Mouse (Mus musculus): ENCODE measurements around the gene Fgf23. TPM values are rescaled to one million over a fixed set of nuclear protein-coding genes. Genes with fewer than 3 reads are reported as not detected.

Fgf23 gene
- polyA plus RNA-seq, 1 experiment from 2014 or later: not detected

DNA sequence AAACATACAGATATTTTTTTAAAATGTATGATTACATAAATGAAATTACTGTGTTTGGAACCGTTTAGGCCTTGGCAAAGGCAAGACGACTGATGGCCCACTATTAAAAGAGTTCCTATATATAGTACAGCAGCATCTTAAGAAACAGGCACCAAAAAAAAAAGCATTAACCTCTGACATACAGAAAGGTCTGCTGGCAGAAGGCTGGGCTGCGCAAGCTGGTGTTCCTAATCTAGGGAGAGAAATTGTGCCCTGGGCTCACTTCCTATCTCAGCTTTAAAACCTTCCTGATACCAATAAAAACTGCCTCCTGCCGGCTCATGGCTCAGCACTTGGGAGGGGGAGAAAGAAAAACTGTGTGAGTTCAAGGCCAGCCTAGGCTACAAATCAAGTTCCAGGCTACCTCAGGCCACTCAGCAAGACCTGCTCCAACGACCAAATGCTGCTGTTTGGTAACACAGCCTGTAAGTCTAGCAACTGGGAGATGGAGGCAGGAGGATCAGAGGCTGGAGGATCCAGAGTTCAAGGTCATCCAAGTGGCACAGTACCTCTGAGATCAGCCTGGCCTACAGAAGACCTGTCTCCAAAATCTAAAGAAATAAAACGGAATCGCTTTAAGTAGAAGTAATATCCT is 31.8 kb downstream of the Fgf23 start:
- no peaks in the 10 kb centered on the region for H3K9me3 ChIP-seq (ENCODE audit: low read depth, low read length)
- 79% methylated on average over 7 of the region's 7 CpGs for WGBS
- ATAC-seq (ENCODE audit: insufficient read depth) (no peak), DNase-seq (no peak)
- no peak overlapping the region for H3K4me3 ChIP-seq (ENCODE audit: low read depth, low read length)
- peaks cover 6% of the 10 kb centered on the region; the same call in 1 of the 2 replicates for H3K4me1 ChIP-seq (ENCODE audit: insufficient read depth)
- H3K9ac ChIP-seq: no peak overlapping the region
- H3K36me3 ChIP-seq (ENCODE audit: insufficient read depth): 0 out of 2 replicates have a peak, but pooled peaks cover 5% of the 10 kb centered on the region
- H3K27ac ChIP-seq (ENCODE audit: low read depth): no peak overlapping the region
- no peaks in the 10 kb centered on the region for H3K27me3 ChIP-seq (ENCODE audit: insufficient read depth, low read length)
- no peak overlapping the region for H3K4me2 ChIP-seq
- no peak for TF ChIP-seq CTCF (IDR thresholded peaks at IDR 0.05; ENCODE audit: low read depth)

DNA sequence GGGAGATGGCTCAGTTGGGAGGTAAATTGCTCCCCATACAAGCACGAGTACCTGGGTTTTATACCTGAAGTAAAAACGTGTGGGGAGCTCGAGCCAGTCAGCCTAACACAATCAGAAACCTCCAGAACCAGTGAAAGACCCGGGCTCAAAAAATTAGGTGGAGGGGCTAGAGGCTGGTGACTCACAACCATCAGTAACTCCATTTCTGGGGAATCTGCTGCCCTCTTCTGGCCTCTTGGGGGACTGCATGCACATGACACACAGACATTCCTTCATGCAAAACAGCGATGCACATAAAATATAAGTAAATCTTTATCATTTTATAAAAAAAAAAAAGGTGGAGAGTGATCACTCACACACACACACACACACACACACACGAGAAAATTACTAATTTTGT is 32.4 kb downstream of the Fgf23 start:
- Histone ChIP-seq H3K27me3 (ENCODE audit: insufficient read depth, low read length) (no peaks in the 10 kb centered on the region), H3K4me2 (no peak overlapping the region), H3K9ac (no peak overlapping the region), H3K9me3 (ENCODE audit: low read depth, low read length) (no peaks in the 10 kb centered on the region), H3K4me3 (ENCODE audit: low read depth, low read length) (no peak overlapping the region), H3K36me3 (ENCODE audit: insufficient read depth) (0 out of 2 replicates have a peak, but pooled peaks cover 5% of the 10 kb centered on the region), H3K27ac (ENCODE audit: low read depth) (no peak overlapping the region), H3K4me1 (ENCODE audit: insufficient read depth) (peaks cover 6% of the 10 kb centered on the region; the same call in 1 of the 2 replicates)
- TF ChIP-seq CTCF (IDR thresholded peaks at IDR 0.05; ENCODE audit: low read depth): peak; percentile 72
- WGBS: 59% methylated on average over 6 of the region's 6 CpGs
- ATAC-seq (ENCODE audit: insufficient read depth) (no peak), DNase-seq (peak; percentile 67)

- ATAC-seq (ENCODE audit: insufficient read depth) (no peak), DNase-seq (no peak)
- Histone ChIP-seq H3K27ac (ENCODE audit: low read depth) (no peak overlapping the region), H3K4me1 (ENCODE audit: insufficient read depth) (peaks cover 6% of the 10 kb centered on the region; the same call in 1 of the 2 replicates), H3K9ac (no peak overlapping the region), H3K4me2 (no peak overlapping the region), H3K27me3 (ENCODE audit: insufficient read depth, low read length) (no peaks in the 10 kb centered on the region), H3K4me3 (ENCODE audit: low read depth, low read length) (no peak overlapping the region), H3K36me3 (ENCODE audit: insufficient read depth) (no peaks in the 10 kb centered on the region), H3K9me3 (ENCODE audit: low read depth, low read length) (no peaks in the 10 kb centered on the region)
- TF ChIP-seq CTCF (IDR thresholded peaks at IDR 0.05; ENCODE audit: low read depth): no peak
- 87% methylated on average over 5 of the region's 5 CpGs for WGBS
These were observed 33.5 kb downstream of the Fgf23 start for GRCm38 (mm10) chr6:127106189-127106588.

DNA sequence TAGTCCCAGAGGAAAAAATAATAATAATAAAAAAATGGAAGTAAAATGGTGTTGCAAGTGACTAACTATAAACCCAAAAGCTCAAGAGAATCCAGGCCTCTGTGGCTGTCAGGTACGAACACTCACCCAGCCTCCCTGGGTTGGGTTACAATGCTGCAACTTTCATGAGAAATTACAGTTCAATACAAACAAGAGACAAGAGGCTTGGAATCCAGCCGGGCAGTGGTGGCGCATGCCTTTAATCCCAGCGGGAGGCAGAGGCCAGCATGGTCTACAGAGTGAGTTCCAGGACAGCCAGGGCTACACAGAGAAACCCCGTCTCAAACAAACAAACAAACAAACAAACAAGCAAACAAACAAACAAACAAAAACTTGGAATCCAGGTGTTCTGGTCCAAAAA is 34.0 kb downstream of the Fgf23 start:
- Histone ChIP-seq H3K9me3 (ENCODE audit: low read depth, low read length) (no peaks in the 10 kb centered on the region), H3K36me3 (ENCODE audit: insufficient read depth) (no peaks in the 10 kb centered on the region), H3K4me2 (no peak overlapping the region), H3K27ac (ENCODE audit: low read depth) (no peak overlapping the region), H3K9ac (no peak overlapping the region), H3K4me3 (ENCODE audit: low read depth, low read length) (no peak overlapping the region), H3K27me3 (ENCODE audit: insufficient read depth, low read length) (no peaks in the 10 kb centered on the region), H3K4me1 (ENCODE audit: insufficient read depth) (peaks cover 6% of the 10 kb centered on the region; the same call in 1 of the 2 replicates)
- DNase-seq (no peak), ATAC-seq (ENCODE audit: insufficient read depth) (no peak)
- 54% methylated on average over 5 of the region's 5 CpGs for WGBS
- no peak for TF ChIP-seq CTCF (IDR thresholded peaks at IDR 0.05; ENCODE audit: low read depth)

DNA sequence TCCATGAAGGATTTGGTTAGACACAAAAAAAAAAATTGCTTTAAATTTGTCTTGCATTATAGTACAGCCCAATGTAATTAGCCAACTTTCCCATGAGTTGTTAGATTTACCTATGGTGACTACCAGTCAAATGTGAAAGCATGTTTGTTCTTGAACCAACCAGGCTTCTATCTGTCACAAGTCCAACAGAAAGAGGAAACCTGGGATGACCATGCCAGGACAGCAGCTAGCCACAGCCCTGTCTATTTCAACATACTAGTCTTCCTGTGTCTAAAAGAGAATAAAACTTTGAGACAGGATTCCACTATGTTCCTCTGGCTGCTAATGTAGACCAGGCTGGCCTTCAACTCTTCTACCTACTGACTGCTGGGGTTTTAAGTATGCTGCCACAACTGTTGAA is 34.7 kb downstream of the Fgf23 start:
- ATAC-seq (ENCODE audit: insufficient read depth): no peak
- Histone ChIP-seq H3K4me3 (ENCODE audit: low read depth, low read length) (no peak overlapping the region), H3K4me2 (no peak overlapping the region), H3K9ac (no peak overlapping the region), H3K27me3 (ENCODE audit: insufficient read depth, low read length) (no peaks in the 10 kb centered on the region), H3K36me3 (ENCODE audit: insufficient read depth) (no peaks in the 10 kb centered on the region), H3K9me3 (ENCODE audit: low read depth, low read length) (no peaks in the 10 kb centered on the region), H3K27ac (ENCODE audit: low read depth) (no peak overlapping the region), H3K4me1 (ENCODE audit: insufficient read depth) (peaks cover 6% of the 10 kb centered on the region; the same call in 1 of the 2 replicates)
- no peak for TF ChIP-seq CTCF (IDR thresholded peaks at IDR 0.05; ENCODE audit: low read depth)
- DNase-seq: no peak

DNA sequence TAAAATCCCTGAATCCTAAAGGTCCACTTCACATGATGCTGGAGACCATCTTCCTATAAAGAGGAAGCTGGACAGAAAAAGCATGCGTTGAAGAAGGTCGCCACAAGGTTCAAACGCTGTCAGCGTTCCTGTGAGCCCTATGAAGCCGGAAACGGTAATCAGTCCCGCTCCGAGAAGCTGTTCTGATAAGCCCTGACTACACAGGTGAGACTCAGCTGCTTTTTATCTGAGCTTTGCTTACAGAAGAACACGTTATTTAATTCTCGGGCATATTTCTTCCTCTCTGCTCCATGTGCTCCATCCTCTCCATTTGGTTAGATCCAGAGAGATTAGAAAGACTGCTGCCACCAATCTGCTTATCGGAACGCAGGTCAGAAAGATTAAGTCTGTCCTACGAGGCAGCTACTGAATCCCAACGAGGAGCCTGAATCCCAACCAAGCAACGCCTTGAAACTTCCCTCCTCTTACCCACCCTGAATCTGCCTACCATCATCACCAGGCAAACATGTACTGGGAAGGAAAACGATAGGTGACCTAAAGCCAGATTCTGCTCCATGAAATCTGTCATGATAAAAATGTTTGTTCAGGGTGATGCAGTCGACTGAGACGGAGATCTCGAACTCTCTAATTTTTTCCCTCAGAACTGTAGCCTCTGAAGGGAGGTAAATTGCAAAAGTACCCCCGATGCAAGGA is 35.8 kb downstream of the Fgf23 start:
- Histone ChIP-seq H3K9me3 (ENCODE audit: low read depth, low read length) (no peaks in the 10 kb centered on the region), H3K27me3 (ENCODE audit: insufficient read depth, low read length) (no peaks in the 10 kb centered on the region), H3K36me3 (ENCODE audit: insufficient read depth) (no peaks in the 10 kb centered on the region), H3K4me1 (ENCODE audit: insufficient read depth) (peaks cover 6% of the 10 kb centered on the region; the same call in 1 of the 2 replicates), H3K4me3 (ENCODE audit: low read depth, low read length) (peak overlapping the region; percentile 59), H3K9ac (peak overlapping the region; percentile 56), H3K27ac (ENCODE audit: low read depth) (no peak overlapping the region), H3K4me2 (peak overlapping the region; percentile 89)
- no peak for DNase-seq
- 17% methylated on average over 20 of the region's 20 CpGs for WGBS
- TF ChIP-seq CTCF (IDR thresholded peaks at IDR 0.05; ENCODE audit: low read depth): no peak
- no peak for ATAC-seq (ENCODE audit: insufficient read depth)

DNA sequence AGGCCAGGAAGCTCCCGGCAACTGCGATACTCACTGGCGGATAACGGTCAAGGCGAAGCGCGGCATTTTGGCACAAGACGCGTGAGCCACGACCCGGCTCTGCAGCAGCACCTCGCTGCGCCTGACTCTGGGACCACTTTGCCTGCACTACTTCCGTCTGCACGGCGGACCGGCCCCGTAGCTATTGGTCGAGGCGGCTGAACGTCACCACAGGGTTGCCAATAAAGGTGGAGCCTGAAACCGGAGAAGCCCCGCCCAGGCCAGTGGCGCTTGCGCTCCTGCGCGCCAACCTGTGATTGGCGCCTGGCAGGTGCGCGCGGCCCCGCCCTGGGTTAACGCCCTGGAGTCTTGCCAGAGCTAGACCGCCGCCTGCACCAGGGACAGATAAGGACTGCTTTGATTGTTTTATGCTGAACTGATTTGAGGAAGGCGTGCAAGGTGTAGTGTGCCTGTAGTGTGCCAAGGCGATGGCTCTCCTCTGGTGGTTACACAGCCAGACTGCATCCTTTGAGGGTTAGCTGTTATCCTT is 36.8 kb downstream of the Fgf23 start, which contains the start of gene Tigar:
TSS of gene Tigar (minus strand) at position 156 of the 529 bp plus-strand sequence.
- Histone ChIP-seq H3K9me3 (ENCODE audit: low read depth, low read length) (no peaks in the 10 kb centered on the region), H3K9ac (peak within 1 kb of the TSS; percentile 56), H3K36me3 (ENCODE audit: insufficient read depth) (no peaks in the 10 kb centered on the region), H3K4me1 (ENCODE audit: insufficient read depth) (peaks cover 6% of the 10 kb centered on the region; the same call in 1 of the 2 replicates), H3K27ac (ENCODE audit: low read depth) (no peak within 1 kb of the TSS), H3K4me2 (peak within 1 kb of the TSS; percentile 89), H3K27me3 (ENCODE audit: insufficient read depth, low read length) (no peaks in the 10 kb centered on the region), H3K4me3 (ENCODE audit: low read depth, low read length) (peak within 1 kb of the TSS; percentile 59)
- DNase-seq (peak; percentile 96), ATAC-seq (ENCODE audit: insufficient read depth) (peak; percentile 99)
- TF ChIP-seq CTCF (IDR thresholded peaks at IDR 0.05; ENCODE audit: low read depth): no peak
- WGBS: under 1% methylated on average over 37 of the region's 37 CpGs

All from lung, embryonic 14.5 days (tissue).